Mouse (Mus musculus) heart, postnatal 0 days (tissue): Measurements from ENCODE around the gene Eid2b. TPM values are rescaled to one million over a fixed set of nuclear protein-coding genes. Genes with fewer than 3 reads are reported as not detected.
A peak's percentile ranks its signal among the peaks of the same experiment; 100 is the strongest.
"Not testable (repeated sequence)": the region's sequence is repeated elsewhere in the genome, so short reads cannot be mapped to it uniquely, and the experiment has no call there.

ENCODE experiments used
- ATAC-seq: fragments of 200-750 bp; cut with Nextera tagmentation; 2 replicates; pipeline ENCODE4 v1.8.0; 2017; ENCODE audit warnings: low read depth, moderate number of reproducible peaks, moderate library complexity; ENCODE audit not compliant: insufficient read depth
- DNase-seq: peaks from one replicate; pipeline ENCODE4 v3.0.0-alpha.2; 2016; ENCODE audit warnings: low spot score
- H3K27ac ChIP-seq: fragments of 300-500 bp; sonication (generic); 2 replicates; pipeline ENCODE4 v1.5.1; 2014; ENCODE audit warnings: low read depth, mild to moderate bottlenecking
- H3K27me3 ChIP-seq: fragments of 300-500 bp; sonication (generic); 2 replicates; pipeline ENCODE4 v1.6.1; 2014; ENCODE audit warnings: low read length, mixed read lengths; ENCODE audit not compliant: control insufficient read depth, insufficient read depth
- H3K36me3 ChIP-seq: fragments of 300-500 bp; sonication (generic); replicated peaks from 2 replicates; pipeline ENCODE4 v1.6.1; 2014; ENCODE audit warnings: low read length, mixed read lengths; ENCODE audit not compliant: control insufficient read depth, insufficient read depth
- H3K4me1 ChIP-seq: fragments of 300-500 bp; sonication (generic); 2 replicates; pipeline ENCODE4 v1.6.1; 2014; ENCODE audit warnings: antibody characterized with exemption; ENCODE audit not compliant: control insufficient read depth, insufficient read depth
- H3K4me2 ChIP-seq: fragments of 300-500 bp; sonication (generic); 2 replicates; pipeline ENCODE4 v1.6.1; 2014; ENCODE audit warnings: low read depth, mild to moderate bottlenecking, low read length, moderate library complexity
- H3K4me3 ChIP-seq: fragments of 300-500 bp; sonication (generic); 2 replicates; pipeline ENCODE4 v1.5.1; 2014; ENCODE audit warnings: low read depth, low read length
- H3K9ac ChIP-seq: fragments of 300-500 bp; sonication (generic); replicated peaks from 2 replicates; pipeline ENCODE4 v1.6.1; 2014; ENCODE audit warnings: low read depth, low read length, mixed read lengths
- H3K9me3 ChIP-seq: fragments of 300-500 bp; sonication (generic); replicated peaks from 2 replicates; pipeline ENCODE4 v1.6.1; 2016; ENCODE audit warnings: low read length; ENCODE audit not compliant: control insufficient read depth
- CTCF ChIP-seq: IDR thresholded peaks from 2 replicates; pipeline ENCODE4 v1.5.1; 2016; ENCODE audit warnings: antibody characterized with exemption, control low read depth, low read depth
- EP300 ChIP-seq: IDR thresholded peaks from 2 replicates; pipeline ENCODE4 v1.6.1; 2016; ENCODE audit warnings: antibody characterized with exemption, low read depth
- WGBS: fragments of 180-500 bp; shearing (Covaris S2); extraction: QIAGEN DNeasy Blood & Tissue Kit; methylation state at CpG from one replicate; pipeline ENCODE4 v1.1.7; 2014; 5-methylcytosine and 5-hydroxymethylcytosine counted together
- polyA plus RNA-seq: library from polyadenylated mRNA; unstranded; fragments of >200 nt; fragmentation: Nextera tagmentation; extraction: Ambion mirVana; gene quantifications from 2 replicates; pipeline ENCODE4 v1.2.1, GENCODE M21; 2015
- total RNA-seq: library from RNA; depleted of rRNA; stranded (reverse); fragments of >200 nt; gene quantifications from 2 replicates; pipeline ENCODE4 v1.2.3, GENCODE M21; 2014; ENCODE audit warnings: low replicate concordance; rRNA removed

Gene Eid2b
- total RNA-seq (4.4 and 13.0 TPM in 2 replicates), polyA plus RNA-seq (9.1 and 9.7 TPM in 2 replicates)

DNA sequence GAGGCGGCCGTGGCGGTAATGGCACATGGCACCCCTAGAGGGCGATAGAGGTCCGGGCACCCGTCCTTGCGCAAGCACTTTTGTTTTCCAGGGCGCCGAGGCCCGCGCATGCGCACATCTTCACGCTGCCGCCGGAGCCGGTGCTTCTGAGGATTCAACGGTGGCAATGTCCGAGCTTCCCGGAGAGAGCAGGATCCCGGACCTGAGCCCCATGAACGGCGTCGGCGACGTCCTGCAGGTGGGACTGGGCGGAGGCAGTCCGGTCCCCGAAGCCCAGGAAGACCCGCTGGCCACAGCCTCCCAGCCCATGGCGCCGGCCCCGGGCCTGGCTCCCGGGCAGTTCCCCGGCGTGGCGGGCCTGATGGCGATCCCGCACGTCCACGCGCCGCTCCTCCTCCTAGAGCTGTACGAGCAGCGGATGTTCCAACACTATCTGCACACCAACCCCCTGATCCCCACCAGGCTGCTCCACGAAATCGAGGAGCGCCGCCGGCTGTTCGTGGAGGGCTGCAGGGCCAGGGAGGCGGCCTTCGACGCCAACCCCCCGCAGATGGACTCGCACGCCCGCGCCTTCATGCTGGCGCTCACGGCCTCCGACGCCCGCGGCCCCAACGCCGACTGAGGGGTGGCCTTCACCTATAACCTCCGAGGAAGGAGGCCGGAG, at the start of gene Eid2b:
Gene Eid2b (plus strand): TSS at position 125 of the 664 bp plus-strand sequence.
- Histone ChIP-seq H3K4me3 (peak within 1 kb of the TSS; percentile 70), H3K27me3 (no peaks in the 10 kb centered on the region), H3K27ac (peak within 1 kb of the TSS; percentile 74), H3K9me3 (no peaks in the 10 kb centered on the region), H3K36me3 (no peaks in the 10 kb centered on the region), H3K9ac (peak within 1 kb of the TSS; percentile 82), H3K4me1 (peaks cover 8% of the 10 kb centered on the region), H3K4me2 (peak within 1 kb of the TSS; percentile 82)
- TF ChIP-seq EP300 (no peak), CTCF (peak; percentile 92)
- ATAC-seq (peak; percentile 71), DNase-seq (peak; percentile 88)
- WGBS, result 3% methylated on average over 68 of the region's 68 CpGs

DNA sequence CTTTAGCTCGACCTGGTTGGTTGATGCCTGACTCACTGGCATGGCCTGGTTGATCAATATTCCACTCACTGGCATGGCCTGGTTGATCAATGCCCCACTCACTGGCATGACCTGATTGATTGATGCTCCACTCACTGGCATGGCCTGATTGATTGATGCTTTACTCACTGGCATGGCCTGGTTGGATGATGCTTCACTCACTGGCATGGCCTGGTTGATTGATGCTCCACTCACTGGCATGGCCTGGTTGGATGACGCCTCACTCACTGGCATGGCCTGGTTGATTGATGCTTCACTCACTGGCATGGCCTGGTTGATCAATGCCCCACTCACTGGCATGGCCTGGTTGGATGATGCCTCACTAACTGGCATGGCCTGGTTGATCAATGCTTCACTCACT, 33.6 kb upstream of the Eid2b start:
- H3K4me2 ChIP-seq, H3K27ac ChIP-seq, H3K9ac ChIP-seq, H3K9me3 ChIP-seq, H3K4me3 ChIP-seq, DNase-seq, H3K4me1 ChIP-seq, H3K27me3 ChIP-seq, ATAC-seq, H3K36me3 ChIP-seq: not testable (repeated sequence)
- WGBS, result 55% methylated on average over 2 of the region's 2 CpGs

DNA sequence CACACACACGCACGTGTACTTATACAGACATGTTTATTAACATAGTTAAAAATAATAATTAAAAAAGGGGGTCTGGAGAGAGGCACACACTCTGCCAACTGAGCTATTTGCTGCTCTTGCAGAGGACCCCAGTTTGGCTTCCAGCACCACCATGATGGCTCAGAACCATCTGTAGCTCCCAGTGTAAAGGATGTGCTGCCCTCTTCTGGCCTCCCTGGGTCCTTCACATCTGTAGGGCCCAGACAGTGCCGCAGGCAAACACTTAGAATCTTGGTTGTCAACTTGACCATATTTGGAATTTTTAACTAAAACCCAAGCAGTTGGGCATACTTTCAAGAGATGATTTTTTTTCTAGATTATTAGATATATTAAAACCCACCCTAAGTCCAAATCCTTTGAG, 28.6 kb upstream of the Eid2b start:
- Histone ChIP-seq H3K4me1 (no peaks in the 10 kb centered on the region), H3K36me3 (no peaks in the 10 kb centered on the region), H3K4me3 (no peak overlapping the region), H3K27me3 (no peaks in the 10 kb centered on the region), H3K4me2 (no peak overlapping the region), H3K9me3 (no peaks in the 10 kb centered on the region), H3K27ac (no peak overlapping the region), H3K9ac (no peak overlapping the region)
- ATAC-seq (no peak), DNase-seq (no peak)
- WGBS, result 92% methylated on average over 3 of the region's 3 CpGs
- TF ChIP-seq CTCF, result no peak

DNA sequence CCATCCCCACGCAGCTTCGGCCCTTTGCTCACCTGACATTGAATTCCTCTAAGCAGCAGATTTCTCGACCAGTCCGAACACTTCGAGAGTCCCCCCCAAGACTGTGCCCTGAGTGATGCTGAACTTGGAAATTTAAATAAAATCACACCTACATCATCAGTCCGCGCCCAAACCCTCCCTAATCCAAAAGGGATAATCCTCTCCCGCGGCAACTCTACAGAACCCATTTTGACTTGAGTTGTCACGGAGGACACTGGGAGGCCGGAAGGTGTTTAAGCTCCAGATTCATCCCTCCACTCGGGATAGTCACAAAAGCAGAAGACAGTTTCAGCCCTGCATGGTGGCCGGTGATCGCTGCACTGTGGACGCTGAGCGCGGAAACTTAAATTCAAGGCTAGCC, 25.6 kb upstream of the Eid2b start:
- 83% methylated on average over 17 of the region's 17 CpGs for WGBS
- TF ChIP-seq CTCF, result no peak
- no peak for TF ChIP-seq EP300

DNA sequence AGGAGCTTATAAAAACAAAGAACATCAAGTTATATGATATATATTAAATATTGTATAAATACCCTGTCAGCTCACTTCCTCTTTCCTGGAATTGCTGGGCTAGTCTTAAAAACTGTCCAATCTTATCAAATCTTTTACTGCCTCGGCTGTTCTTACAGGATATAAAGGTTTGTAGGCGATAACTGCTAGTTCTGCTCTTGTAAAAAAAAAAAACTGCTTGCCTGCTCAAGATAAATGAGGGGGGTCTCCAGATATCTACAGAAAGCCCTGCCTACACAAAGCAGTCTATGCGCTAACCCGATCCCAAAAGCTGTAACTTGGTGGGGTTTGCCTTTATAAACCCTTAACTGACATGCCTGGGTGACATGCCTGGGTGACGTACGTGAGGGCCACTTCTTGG, 22.9 kb upstream of the Eid2b start:
- TF ChIP-seq EP300, result no peak
- TF ChIP-seq CTCF, result no peak
- Histone ChIP-seq H3K4me2 (no peak overlapping the region), H3K9ac (no peak overlapping the region), H3K9me3 (0 out of 2 replicates have a peak, but pooled peaks cover 3% of the 10 kb centered on the region), H3K4me3 (no peak overlapping the region), H3K36me3 (no peaks in the 10 kb centered on the region), H3K4me1 (no peaks in the 10 kb centered on the region), H3K27me3 (no peaks in the 10 kb centered on the region), H3K27ac (no peak overlapping the region)
- no peak for ATAC-seq
- 77% methylated on average over 6 of the region's 6 CpGs for WGBS
- DNase-seq, result no peak

More for the DNA sequence above, 25.6 kb upstream of the Eid2b start:
- H3K4me1 ChIP-seq, result no peaks in the 10 kb centered on the region
- no peaks in the 10 kb centered on the region for H3K36me3 ChIP-seq
- DNase-seq (no peak), ATAC-seq (no peak)
- no peak overlapping the region for H3K4me3 ChIP-seq
- no peak overlapping the region for H3K27ac ChIP-seq
- no peak overlapping the region for H3K4me2 ChIP-seq
- H3K27me3 ChIP-seq, result no peaks in the 10 kb centered on the region
- 0 out of 2 replicates have a peak, but pooled peaks cover 3% of the 10 kb centered on the region for H3K9me3 ChIP-seq
- no peak overlapping the region for H3K9ac ChIP-seq

DNA sequence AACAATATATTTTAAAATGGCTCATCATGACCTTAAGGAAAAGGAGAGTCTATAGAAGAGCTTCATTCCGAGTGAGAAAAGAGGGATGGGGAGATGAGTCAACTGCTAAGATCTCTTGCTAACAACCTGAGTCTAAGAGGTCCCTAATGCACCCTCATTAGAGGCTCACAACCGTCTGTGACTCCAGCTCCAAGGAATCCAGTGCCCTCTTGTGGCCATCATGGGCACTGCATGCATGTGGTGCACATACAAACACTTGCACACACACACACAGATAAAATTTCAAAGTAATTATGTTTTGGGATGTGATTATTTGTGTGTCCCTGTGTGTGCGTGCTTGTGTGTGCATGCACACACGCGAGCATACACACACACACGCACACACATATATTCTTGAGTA, 22.1 kb upstream of the Eid2b start:
- Histone ChIP-seq H3K9ac (no peak overlapping the region), H3K36me3 (no peaks in the 10 kb centered on the region), H3K27ac (no peak overlapping the region), H3K4me2 (no peak overlapping the region), H3K27me3 (no peaks in the 10 kb centered on the region), H3K9me3 (0 out of 2 replicates have a peak, but pooled peaks cover 3% of the 10 kb centered on the region), H3K4me3 (no peak overlapping the region), H3K4me1 (no peaks in the 10 kb centered on the region)
- 81% methylated on average over 6 of the region's 6 CpGs for WGBS
- DNase-seq, result no peak
- TF ChIP-seq EP300 (no peak), CTCF (no peak; the same call in 1 of the 2 replicates)
- no peak for ATAC-seq
